Mouse (Mus musculus) mesoderm, embryonic 11.5 days (tissue): ENCODE results near the gene Cyb561a3.
"Not testable (repeated sequence)": the region's sequence is repeated elsewhere in the genome, so short reads cannot be mapped to it uniquely, and the experiment has no call there.

Source experiments
- DNase-seq: peaks from one replicate; pipeline ENCODE4 v3.0.0-alpha.2; 2012; ENCODE audit warnings: low read depth, low spot score

Cyb561a3 gene

GRCm38 (mm10) chr19:10576690-10577561 is at the start of gene Cyb561a3, which contains the start of gene Tmem138:
Gene Cyb561a3 (plus strand): TSS chr19:10577172.
Gene Tmem138 (minus strand): TSS chr19:10577362.
- peak; percentile 94 for DNase-seq

- no peak for DNase-seq
These were observed 46.9 kb upstream of the Cyb561a3 start for GRCm38 (mm10) chr19:10530082-10530481.

- no peak for DNase-seq
These were observed 37.5 kb upstream of the Cyb561a3 start for GRCm38 (mm10) chr19:10539454-10539853.

GRCm38 (mm10) chr19:10555624-10556510 is 21.1 kb upstream of the Cyb561a3 start, which contains the start of gene Tmem216:
Gene Tmem216 (minus strand): TSS chr19:10556238.
- peak; percentile 75 for DNase-seq

- DNase-seq, result no peak
These were observed 20.0 kb upstream of the Cyb561a3 start for GRCm38 (mm10) chr19:10557001-10557400.

- DNase-seq, result no peak
These were observed 19.5 kb upstream of the Cyb561a3 start for GRCm38 (mm10) chr19:10557430-10557829.

- DNase-seq, result not testable (repeated sequence)
These were observed 19.1 kb upstream of the Cyb561a3 start for GRCm38 (mm10) chr19:10557837-10558375.

- DNase-seq, result no peak
These were observed 16.9 kb upstream of the Cyb561a3 start for GRCm38 (mm10) chr19:10560108-10560507.

GRCm38 (mm10) chr19:10561558-10562314 is 15.2 kb upstream of the Cyb561a3 start:
- DNase-seq, result peak; percentile 40

- no peak for DNase-seq
These were observed 14.6 kb upstream of the Cyb561a3 start for GRCm38 (mm10) chr19:10562351-10562750.

GRCm38 (mm10) chr19:10564278-10564677 is 12.7 kb upstream of the Cyb561a3 start:
- DNase-seq, result no peak

GRCm38 (mm10) chr19:10565217-10565616 is 11.8 kb upstream of the Cyb561a3 start:
- no peak for DNase-seq

GRCm38 (mm10) chr19:10569627-10570026 is 7.3 kb upstream of the Cyb561a3 start:
- DNase-seq, result no peak

- no peak for DNase-seq
These were observed 3.1 kb downstream of the Cyb561a3 start for GRCm38 (mm10) chr19:10580102-10580501.

GRCm38 (mm10) chr19:10580761-10581160 is 3.8 kb downstream of the Cyb561a3 start:
- no peak for DNase-seq

GRCm38 (mm10) chr19:10581984-10582383 is 5.0 kb downstream of the Cyb561a3 start:
- no peak for DNase-seq

- DNase-seq, result no peak
These were observed 6.7 kb downstream of the Cyb561a3 start for GRCm38 (mm10) chr19:10583550-10584146.

- DNase-seq, result no peak
These were observed 8.1 kb downstream of the Cyb561a3 start for GRCm38 (mm10) chr19:10585112-10585511.

GRCm38 (mm10) chr19:10587231-10587630 is 10.3 kb downstream of the Cyb561a3 start:
- no peak for DNase-seq

GRCm38 (mm10) chr19:10589127-10589857 is 12.3 kb downstream of the Cyb561a3 start:
- DNase-seq, result no peak
